In the genomic region with DNA sequence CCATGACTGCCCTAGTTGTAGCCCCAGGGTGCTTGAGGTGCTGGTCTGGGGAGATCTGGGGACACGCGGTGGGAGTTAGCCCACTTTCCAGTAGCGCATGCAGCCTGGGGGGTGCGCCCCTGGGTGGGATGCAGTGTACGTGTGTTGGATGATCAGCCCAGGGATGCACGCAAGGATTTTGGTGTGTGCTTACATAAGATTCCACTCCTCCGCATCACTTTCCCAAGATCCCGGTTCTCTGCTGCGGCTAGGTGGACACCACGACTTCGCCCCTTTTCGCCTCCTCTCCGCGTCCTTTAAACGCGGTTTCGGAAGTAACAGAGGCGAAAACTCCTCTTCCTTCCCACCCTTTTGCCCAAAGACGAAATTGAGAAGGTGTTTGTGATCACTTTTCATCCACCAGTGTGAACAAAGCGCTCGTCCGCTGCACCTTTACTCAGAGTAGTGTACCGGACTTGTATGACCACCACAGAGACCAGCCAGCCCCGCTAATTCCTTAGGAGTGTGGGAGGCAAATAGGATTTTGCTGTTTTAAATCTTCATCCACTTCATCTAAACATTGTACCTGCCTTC, we compare ENCODE assay signal across 8 mouse cellular contexts. TPM values are rescaled to one million over a fixed set of nuclear protein-coding genes. Genes with fewer than 3 reads are reported as not detected.
DNase-seq lines count a peak whose midpoint lies in the region; ATAC-seq lines count a peak whose summit lies in the region.

No protein-coding gene starts in this region.

- WGBS in kidney, embryonic 15.5 days = 5% methylated on average over 24 of the region's 24 CpGs
- 3% methylated on average over 24 of the region's 24 CpGs for WGBS in hindbrain, embryonic 12.5 days
- 4% methylated on average over 24 of the region's 24 CpGs for WGBS in midbrain, embryonic 11.5 days

- no peaks in the 10 kb centered on the region for H3K9me3 ChIP-seq in kidney, embryonic 15.5 days (replicated peaks)
- H3K9me3 ChIP-seq in hindbrain, embryonic 12.5 days (replicated peaks) = no peaks in the 10 kb centered on the region
- no peaks in the 10 kb centered on the region; the same call in 1 of the 2 replicates for H3K9me3 ChIP-seq in midbrain, embryonic 11.5 days (ENCODE audit: control insufficient read depth, low read length)

- H3K4me2 ChIP-seq in kidney, embryonic 15.5 days = peak overlapping the region; percentile 89
- H3K4me2 ChIP-seq in hindbrain, embryonic 12.5 days (replicated peaks) = peak overlapping the region; percentile 98
- H3K4me2 ChIP-seq in midbrain, embryonic 11.5 days = peak overlapping the region; percentile 89

- no peak; the same call in 1 of the 2 replicates for ATAC-seq in kidney, embryonic 15.5 days (replicated peaks; ENCODE audit: low FRiP score)
- ATAC-seq in hindbrain, embryonic 12.5 days (ENCODE audit: low FRiP score) = peak; percentile 43; the same call in 1 of the 2 replicates
- no peak for ATAC-seq in midbrain, embryonic 11.5 days (ENCODE audit: low FRiP score)

- no peak overlapping the region for H3K27ac ChIP-seq in kidney, embryonic 15.5 days
- H3K27ac ChIP-seq in hindbrain, embryonic 12.5 days = no peak overlapping the region
- no peak overlapping the region for H3K27ac ChIP-seq in midbrain, embryonic 11.5 days (ENCODE audit: low read depth, low read length)

- H3K36me3 ChIP-seq in kidney, embryonic 15.5 days = no peaks in the 10 kb centered on the region
- no peaks in the 10 kb centered on the region for H3K36me3 ChIP-seq in hindbrain, embryonic 12.5 days
- no peaks in the 10 kb centered on the region for H3K36me3 ChIP-seq in midbrain, embryonic 11.5 days (ENCODE audit: control insufficient read depth, insufficient read depth, low read length)

- H3K4me3 ChIP-seq in kidney, embryonic 15.5 days (replicated peaks) = peak overlapping the region; percentile 89
- H3K4me3 ChIP-seq in hindbrain, embryonic 12.5 days = peak overlapping the region; percentile 93
- peak overlapping the region; percentile 91 for H3K4me3 ChIP-seq in midbrain, embryonic 11.5 days (ENCODE audit: low read depth, low read length)

- H3K27me3 ChIP-seq in kidney, embryonic 15.5 days = peaks cover 50% of the 10 kb centered on the region
- H3K27me3 ChIP-seq in hindbrain, embryonic 12.5 days = peaks cover 14% of the 10 kb centered on the region
- H3K27me3 ChIP-seq in midbrain, embryonic 11.5 days (ENCODE audit: control insufficient read depth, insufficient read depth, low read length) = peaks cover 20% of the 10 kb centered on the region

- DNase-seq in kidney, adult 8-10 months = no peak
- peak; percentile 42 for DNase-seq in embryo, embryonic 11 days
- DNase-seq in midbrain, embryonic 11.5 days (ENCODE audit: low spot score, missing footprints) = peak; percentile 94
- no peak for DNase-seq in spleen, postnatal 14 days (ENCODE audit: low spot score in 2 of 2)
- no peak for DNase-seq in MN1 (ENCODE audit: low spot score)
- DNase-seq in kidney, adult 11 months = no peak

- H3K4me1 ChIP-seq in kidney, embryonic 15.5 days = peaks cover 26% of the 10 kb centered on the region
- H3K4me1 ChIP-seq in hindbrain, embryonic 12.5 days = peaks cover 22% of the 10 kb centered on the region
- H3K4me1 ChIP-seq in midbrain, embryonic 11.5 days (ENCODE audit: control insufficient read depth, insufficient read depth, low read length) = peaks cover 15% of the 10 kb centered on the region

- H3K9ac ChIP-seq in kidney, embryonic 15.5 days = peak overlapping the region; percentile 85
- peak overlapping the region; percentile 94 for H3K9ac ChIP-seq in hindbrain, embryonic 12.5 days
- H3K9ac ChIP-seq in midbrain, embryonic 11.5 days (ENCODE audit: low read length) = peak overlapping the region; percentile 95

RNA-seq across cellular contexts. Expression of a gene that starts 1.4 kb away (rescaled TPM):
- 36.7 and 41.8 TPM in 2 replicates for polyA plus RNA-seq in kidney, embryonic 15.5 days (2015; fragmentation: Nextera tagmentation; extraction: Ambion mirVana)
- polyA plus RNA-seq in hindbrain, embryonic 12.5 days (2016; fragmentation: Nextera tagmentation; extraction: Ambion mirVana) = 135 and 138 TPM in 2 replicates
- 34.3 and 41.8 TPM in 2 replicates for polyA plus RNA-seq in midbrain, embryonic 11.5 days (2014; fragmentation: Nextera tagmentation; extraction: Ambion mirVana)

Comparison
In these comparisons a context has a peak if more than half of its experiments do, and no peak if none do; other contexts are left out.
1. DNase-seq: peak in embryo, embryonic 11 days (single experiment) and midbrain, embryonic 11.5 days (single experiment); none in kidney, adult 8-10 months (0 of 2), spleen, postnatal 14 days (0 of 2), MN1 (single experiment) and kidney, adult 11 months (single experiment).
2. Peak in every context shown above with its lines, with median percentiles within 50 percentile points of each other: H3K4me2 ChIP-seq, H3K4me3 ChIP-seq and H3K9ac ChIP-seq.